Mouse (Mus musculus): ENCODE data around the gene Tnks2.
"Not testable (repeated sequence)": the region's sequence is repeated elsewhere in the genome, so short reads cannot be mapped to it uniquely, and the experiment has no call there.

Tnks2 gene

GRCm38 (mm10) chr19:36833788-36834531 is at the start of gene Tnks2:
Gene Tnks2 (plus strand): TSS chr19:36834232.
- peak; percentile 91 to 97 for DNase-seq (ENCODE audit: low spot score in 2 of 2)

- peak; percentile 28 to 51 for DNase-seq (ENCODE audit: low spot score in 2 of 2)
Measured at GRCm38 (mm10) chr19:36789873-36790733, 43.9 kb upstream of the Tnks2 start.

- peak; percentile 44 to 61 for DNase-seq (ENCODE audit: low spot score in 2 of 2)
Measured at GRCm38 (mm10) chr19:36792589-36792988, 41.4 kb upstream of the Tnks2 start.

- no peak for DNase-seq (ENCODE audit: low spot score in 2 of 2)
Measured at GRCm38 (mm10) chr19:36793450-36793849, 40.6 kb upstream of the Tnks2 start.

GRCm38 (mm10) chr19:36794008-36794407 is 40.0 kb upstream of the Tnks2 start:
- no peak for DNase-seq (ENCODE audit: low spot score in 2 of 2)

GRCm38 (mm10) chr19:36795277-36795676 is 38.8 kb upstream of the Tnks2 start:
- no peak for DNase-seq (ENCODE audit: low spot score in 2 of 2)

GRCm38 (mm10) chr19:36796931-36797330 is 37.1 kb upstream of the Tnks2 start:
- no peak for DNase-seq (ENCODE audit: low spot score in 2 of 2)

- DNase-seq (ENCODE audit: low spot score in 2 of 2) = no peak
Measured at GRCm38 (mm10) chr19:36800288-36800687, 33.7 kb upstream of the Tnks2 start.

GRCm38 (mm10) chr19:36801856-36802641 is 32.0 kb upstream of the Tnks2 start:
- no peak for DNase-seq (ENCODE audit: low spot score in 2 of 2)

GRCm38 (mm10) chr19:36803403-36803802 is 30.6 kb upstream of the Tnks2 start:
- no peak for DNase-seq (ENCODE audit: low spot score in 2 of 2)

- no peak for DNase-seq (ENCODE audit: low spot score in 2 of 2)
Measured at GRCm38 (mm10) chr19:36806842-36807241, 27.2 kb upstream of the Tnks2 start.

GRCm38 (mm10) chr19:36808426-36809105 is 25.5 kb upstream of the Tnks2 start:
- DNase-seq (ENCODE audit: low spot score in 2 of 2) = no peak

GRCm38 (mm10) chr19:36809476-36810168 is 24.4 kb upstream of the Tnks2 start:
- no peak for DNase-seq (ENCODE audit: low spot score in 2 of 2)

GRCm38 (mm10) chr19:36812011-36812410 is 22.0 kb upstream of the Tnks2 start:
- no peak for DNase-seq (ENCODE audit: low spot score in 2 of 2)

GRCm38 (mm10) chr19:36815396-36816271 is 18.4 kb upstream of the Tnks2 start:
- peak; percentile 30 to 36 for DNase-seq (ENCODE audit: low spot score in 2 of 2)

GRCm38 (mm10) chr19:36818141-36818885 is 15.7 kb upstream of the Tnks2 start:
- DNase-seq (ENCODE audit: low spot score in 2 of 2) = peak in 1 of 2 experiments; percentile 17

- no peak for DNase-seq (ENCODE audit: low spot score in 2 of 2)
Measured at GRCm38 (mm10) chr19:36819199-36819598, 14.8 kb upstream of the Tnks2 start.

GRCm38 (mm10) chr19:36820469-36820868 is 13.6 kb upstream of the Tnks2 start:
- no peak for DNase-seq (ENCODE audit: low spot score in 2 of 2)

GRCm38 (mm10) chr19:36821301-36821700 is 12.7 kb upstream of the Tnks2 start:
- DNase-seq (ENCODE audit: low spot score in 2 of 2) = not testable (repeated sequence)
